Mouse (Mus musculus) intestine, embryonic 16.5 days (tissue): Measurements from ENCODE around the gene Helz. TPM values are rescaled to one million over a fixed set of nuclear protein-coding genes. Genes with fewer than 3 reads are reported as not detected.

Experiments
- ATAC-seq: fragments of 200-750 bp; cut with Nextera tagmentation; 2 replicates; pipeline ENCODE4 v1.8.0; 2017; ENCODE audit warnings: moderate TSS enrichment, moderate library complexity
- H3K27ac ChIP-seq: fragments of 300-500 bp; sonication (generic); 2 replicates; pipeline ENCODE4 v1.5.1; 2014; ENCODE audit warnings: mild to moderate bottlenecking, low read length
- H3K27me3 ChIP-seq: fragments of 300-500 bp; sonication (generic); replicated peaks from 2 replicates; pipeline ENCODE4 v1.6.1; 2014; ENCODE audit warnings: low read length, control low read depth, mixed read lengths; ENCODE audit not compliant: control insufficient read depth, insufficient read depth
- H3K36me3 ChIP-seq: fragments of 300-500 bp; sonication (generic); 2 replicates; pipeline ENCODE4 v1.6.1; 2014; ENCODE audit warnings: low read length, control low read depth; ENCODE audit not compliant: control insufficient read depth, insufficient read depth
- H3K4me1 ChIP-seq: fragments of 300-500 bp; sonication (generic); 2 replicates; pipeline ENCODE4 v1.6.1; 2014; ENCODE audit warnings: low read length, control low read depth, mixed read lengths; ENCODE audit not compliant: control insufficient read depth, insufficient read depth
- H3K4me2 ChIP-seq: fragments of 300-500 bp; sonication (generic); 2 replicates; pipeline ENCODE4 v1.6.1; 2014; ENCODE audit warnings: low read depth, low read length, control low read depth
- H3K4me3 ChIP-seq: fragments of 300-500 bp; sonication (generic); 2 replicates; pipeline ENCODE4 v1.5.1; 2014; ENCODE audit warnings: mild to moderate bottlenecking, low read length
- H3K9ac ChIP-seq: fragments of 300-500 bp; sonication (generic); 2 replicates; pipeline ENCODE4 v1.6.1; 2014; ENCODE audit warnings: low read depth, low read length
- H3K9me3 ChIP-seq: fragments of 300-500 bp; sonication (generic); 2 replicates; pipeline ENCODE4 v1.6.1; 2016; ENCODE audit warnings: low read length, control low read depth; ENCODE audit not compliant: control insufficient read depth
- WGBS: fragments of 180-500 bp; shearing (Covaris S2); extraction: QIAGEN DNeasy Blood & Tissue Kit; methylation state at CpG from one replicate; pipeline ENCODE4 v1.1.7; 2014; 5-methylcytosine and 5-hydroxymethylcytosine counted together
- polyA plus RNA-seq: library from polyadenylated mRNA; unstranded; fragments of >200 nt; fragmentation: Nextera tagmentation; extraction: Ambion mirVana; gene quantifications from 2 replicates; pipeline ENCODE4 v1.2.1, GENCODE M21; 2015

Helz gene
- polyA plus RNA-seq, 1 experiment from 2014 or later, result 12.8 TPM

DNA sequence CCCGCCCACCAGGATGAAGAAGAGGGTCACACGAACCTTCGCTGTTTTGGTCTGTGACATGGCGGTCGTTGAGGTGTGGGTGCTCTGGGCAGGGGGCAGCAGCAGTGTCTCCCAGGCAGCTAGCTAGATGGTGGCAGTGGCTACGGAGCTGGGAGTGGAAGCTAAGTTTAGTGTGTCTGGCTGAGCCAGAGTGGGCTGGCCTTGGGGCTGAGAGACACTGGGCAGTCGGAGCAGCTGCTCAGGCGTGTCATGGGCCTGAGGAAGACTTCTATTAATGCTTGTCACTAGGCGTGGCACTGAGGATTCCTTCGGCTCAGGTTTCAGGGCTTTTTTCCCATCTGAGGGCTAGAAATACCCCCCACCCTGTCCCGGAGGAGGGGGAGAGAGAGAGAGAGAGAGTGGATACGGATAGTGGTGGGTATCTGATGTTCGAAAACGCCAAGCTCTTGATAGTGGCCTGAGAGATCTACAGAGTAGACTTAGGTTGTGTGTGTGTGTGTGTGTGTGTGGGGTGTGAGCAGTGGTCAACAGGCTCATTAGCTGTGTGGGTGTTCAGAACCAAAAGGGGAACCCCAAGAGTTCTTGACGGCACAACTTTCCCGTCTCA, 168.7 kb downstream of the Helz start, which contains the start of gene Cacng1:
Gene Cacng1 (minus strand): TSS at position 191 of the 607 bp plus-strand sequence.
- no peaks in the 10 kb centered on the region for H3K36me3 ChIP-seq
- WGBS, result 79% methylated on average over 16 of the region's 16 CpGs
- H3K4me3 ChIP-seq, result no peak within 1 kb of the TSS
- no peak for ATAC-seq
- no peak within 1 kb of the TSS for H3K27ac ChIP-seq
- no peaks in the 10 kb centered on the region for H3K4me1 ChIP-seq
- no peak within 1 kb of the TSS for H3K9ac ChIP-seq
- no peaks in the 10 kb centered on the region for H3K9me3 ChIP-seq
- no peak within 1 kb of the TSS for H3K4me2 ChIP-seq
- H3K27me3 ChIP-seq, result no peaks in the 10 kb centered on the region

DNA sequence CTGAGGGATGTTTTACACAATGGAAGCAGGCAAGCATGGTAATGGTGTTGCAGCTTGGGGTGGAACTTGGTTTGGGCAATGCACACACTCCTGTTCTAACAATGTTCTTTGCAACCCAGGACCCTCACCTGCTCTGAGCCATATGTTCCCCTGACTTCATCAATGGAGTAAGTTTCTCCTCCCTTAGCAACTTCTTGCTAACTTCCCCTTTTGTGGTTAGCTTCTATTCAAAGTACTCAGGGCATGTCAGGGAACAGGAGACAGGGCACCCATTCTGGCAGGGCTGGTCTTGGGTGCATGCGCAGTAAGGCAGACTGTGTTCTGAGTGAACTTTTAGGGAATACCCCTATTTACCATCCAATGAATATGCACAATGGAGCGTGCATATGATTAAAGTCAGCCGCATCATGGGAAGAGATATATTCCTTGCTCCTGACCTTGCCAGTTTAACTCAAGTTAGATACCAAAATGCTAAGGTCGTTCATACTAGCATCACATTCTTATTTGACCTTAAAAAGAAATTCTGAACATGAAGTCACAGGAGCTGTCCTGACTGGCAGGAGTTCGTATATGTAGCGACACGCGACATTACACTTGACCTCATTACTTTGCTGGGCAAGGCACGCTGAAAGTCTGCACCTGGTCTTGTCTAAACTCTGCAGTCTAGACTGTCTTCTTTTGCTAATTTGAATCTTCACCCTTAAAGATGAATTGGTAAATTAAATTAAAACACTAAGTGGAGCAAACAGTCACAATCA, 172.7 kb downstream of the Helz start:
- Histone ChIP-seq H3K9me3 (no peaks in the 10 kb centered on the region), H3K4me2 (no peak overlapping the region), H3K27ac (no peak overlapping the region), H3K4me3 (no peak overlapping the region), H3K4me1 (no peaks in the 10 kb centered on the region), H3K36me3 (no peaks in the 10 kb centered on the region), H3K27me3 (no peaks in the 10 kb centered on the region), H3K9ac (no peak overlapping the region)
- ATAC-seq, result no peak
- WGBS, result 84% methylated on average over 9 of the region's 9 CpGs

DNA sequence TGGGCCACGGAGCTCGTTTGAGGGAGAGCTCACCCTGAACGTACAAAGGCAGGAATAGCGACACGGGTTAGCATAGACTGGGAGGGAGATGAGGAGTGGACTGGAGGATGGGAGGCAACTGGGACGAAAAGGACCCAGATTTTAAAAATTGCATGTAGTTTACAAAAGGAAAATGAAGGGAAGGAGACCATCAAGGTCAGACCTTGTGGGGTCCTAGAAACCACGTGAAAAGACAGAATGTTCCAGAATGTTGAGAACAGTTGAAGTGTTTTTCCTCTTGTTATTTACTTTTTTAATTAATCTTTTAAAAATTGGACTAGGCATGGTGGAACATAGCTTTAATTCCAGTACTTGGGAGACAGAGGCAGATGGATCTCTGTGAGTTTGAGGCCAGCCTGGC, 173.3 kb downstream of the Helz start:
- Histone ChIP-seq H3K9ac (no peak overlapping the region), H3K27ac (no peak overlapping the region), H3K27me3 (no peaks in the 10 kb centered on the region), H3K36me3 (no peaks in the 10 kb centered on the region), H3K4me2 (no peak overlapping the region), H3K4me3 (no peak overlapping the region), H3K4me1 (no peaks in the 10 kb centered on the region), H3K9me3 (no peaks in the 10 kb centered on the region)
- 82% methylated on average over 7 of the region's 7 CpGs for WGBS
- ATAC-seq, result no peak

DNA sequence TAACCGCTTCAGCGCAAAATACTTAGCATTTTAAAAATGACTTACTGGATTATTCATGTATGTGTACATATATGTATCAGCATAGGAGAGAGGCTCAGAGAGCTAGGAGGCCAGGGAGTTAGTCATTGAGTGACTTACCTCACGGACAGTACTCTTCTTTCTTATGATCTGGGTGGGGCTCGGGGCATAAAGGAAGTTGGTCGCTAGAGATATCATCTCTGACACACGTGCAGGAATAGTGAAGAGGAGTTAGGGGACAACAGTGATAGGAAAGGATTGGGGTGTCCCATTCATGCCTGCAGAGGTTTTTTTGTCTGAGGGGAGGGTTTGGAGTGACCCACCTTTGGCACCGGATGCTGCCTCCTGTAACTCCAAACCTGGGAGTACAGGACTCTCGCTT, 176.9 kb downstream of the Helz start:
- no peaks in the 10 kb centered on the region for H3K9me3 ChIP-seq
- H3K4me3 ChIP-seq, result no peak overlapping the region
- ATAC-seq, result no peak
- no peaks in the 10 kb centered on the region for H3K27me3 ChIP-seq
- WGBS, result 83% methylated on average over 8 of the region's 8 CpGs
- H3K27ac ChIP-seq, result no peak overlapping the region
- no peak overlapping the region for H3K4me2 ChIP-seq
- H3K36me3 ChIP-seq, result no peaks in the 10 kb centered on the region
- H3K4me1 ChIP-seq, result no peaks in the 10 kb centered on the region
- no peak overlapping the region for H3K9ac ChIP-seq

DNA sequence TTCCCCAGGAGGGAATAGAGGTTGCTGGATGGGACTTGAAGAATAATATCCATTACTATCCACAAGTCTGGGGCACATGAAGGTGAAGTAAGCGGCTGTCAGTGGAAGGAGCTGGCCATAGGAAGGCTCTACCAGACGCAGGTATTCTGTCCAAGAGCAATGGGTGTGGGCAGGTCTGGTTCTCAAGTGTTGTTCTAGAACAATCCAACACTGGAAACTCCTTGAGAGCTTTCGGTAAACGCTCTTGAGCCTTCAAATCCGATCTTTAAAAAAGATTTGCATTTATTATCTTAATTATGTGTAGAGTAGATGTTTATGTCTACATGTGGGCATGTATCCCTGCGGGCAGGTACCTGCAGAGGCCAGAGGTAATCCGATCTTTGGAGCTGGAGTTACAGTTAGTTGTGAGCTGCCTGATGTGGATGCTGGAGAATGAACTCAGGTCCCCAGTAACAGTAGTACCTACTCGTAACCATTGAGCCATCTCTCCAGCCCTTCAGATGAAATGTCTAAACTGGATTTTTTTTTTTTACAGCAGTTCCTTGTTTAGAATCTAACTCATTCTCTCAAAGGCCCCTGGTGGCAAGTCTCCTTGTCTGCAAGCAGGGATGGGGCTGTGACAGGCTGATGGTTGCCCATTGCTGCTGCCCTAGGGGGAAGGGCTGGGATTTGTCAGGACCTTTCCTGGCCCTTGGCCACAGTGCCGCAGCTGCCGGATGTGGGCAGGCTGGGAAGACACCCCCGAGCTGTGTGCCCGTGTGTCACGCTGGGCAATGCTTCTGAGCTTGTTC, 180.5 kb downstream of the Helz start:
- Histone ChIP-seq H3K36me3 (no peaks in the 10 kb centered on the region), H3K27me3 (no peaks in the 10 kb centered on the region), H3K9ac (no peak overlapping the region), H3K4me3 (no peak overlapping the region), H3K9me3 (no peaks in the 10 kb centered on the region), H3K4me1 (no peaks in the 10 kb centered on the region), H3K4me2 (no peak overlapping the region), H3K27ac (no peak overlapping the region)
- ATAC-seq, result no peak
- 82% methylated on average over 13 of the region's 13 CpGs for WGBS

DNA sequence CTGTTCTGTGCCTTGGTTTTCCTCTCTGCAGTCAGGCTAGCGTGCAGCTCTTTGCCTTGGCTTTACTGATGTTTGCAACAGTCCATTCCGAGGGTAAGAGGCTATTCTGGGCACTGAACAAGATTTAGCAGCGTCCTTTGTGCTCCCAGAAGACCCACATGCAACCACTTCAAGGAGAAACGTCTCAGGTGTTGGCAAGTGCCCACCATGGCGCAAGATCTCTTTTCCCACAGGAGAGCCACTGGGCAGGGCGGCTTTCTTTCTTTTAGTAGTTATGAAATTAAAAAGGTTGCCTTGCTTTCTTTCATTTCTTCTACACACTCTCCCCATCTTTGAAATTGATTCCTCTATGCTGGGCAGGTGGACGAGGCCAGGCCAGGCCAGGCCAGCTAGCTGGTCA, 181.4 kb downstream of the Helz start:
- WGBS, result 82% methylated on average over 7 of the region's 7 CpGs
- H3K4me2 ChIP-seq, result no peak overlapping the region
- no peak overlapping the region for H3K9ac ChIP-seq
- H3K4me1 ChIP-seq, result no peaks in the 10 kb centered on the region
- no peak overlapping the region for H3K4me3 ChIP-seq
- H3K27ac ChIP-seq, result no peak overlapping the region
- no peaks in the 10 kb centered on the region for H3K27me3 ChIP-seq
- no peaks in the 10 kb centered on the region for H3K36me3 ChIP-seq
- ATAC-seq, result no peak
- H3K9me3 ChIP-seq, result no peaks in the 10 kb centered on the region

DNA sequence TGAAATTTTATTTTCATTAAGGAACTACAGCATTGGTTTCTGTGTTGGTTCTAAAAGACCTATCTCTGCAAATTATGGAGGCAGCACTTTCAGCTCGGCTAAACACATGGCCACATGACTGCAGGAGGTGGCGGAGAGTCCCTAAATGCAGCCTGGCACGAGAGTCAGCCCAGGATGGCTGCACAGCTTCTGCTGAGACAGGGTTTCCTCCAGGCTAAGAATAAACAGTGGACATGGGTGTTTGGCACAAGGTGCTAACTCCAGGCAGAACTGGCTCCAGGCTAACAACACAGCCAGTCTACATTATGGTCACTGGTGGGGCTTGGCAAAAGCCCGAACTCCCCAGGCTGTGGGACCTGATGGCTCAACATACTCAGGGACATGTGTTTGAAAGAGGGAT, 183.2 kb downstream of the Helz start:
- Histone ChIP-seq H3K9ac (no peak overlapping the region), H3K4me3 (no peak overlapping the region), H3K4me1 (no peaks in the 10 kb centered on the region), H3K9me3 (no peaks in the 10 kb centered on the region), H3K36me3 (no peaks in the 10 kb centered on the region), H3K27me3 (no peaks in the 10 kb centered on the region), H3K4me2 (no peak overlapping the region), H3K27ac (no peak overlapping the region)
- 82% methylated on average over 4 of the region's 4 CpGs for WGBS
- no peak for ATAC-seq

DNA sequence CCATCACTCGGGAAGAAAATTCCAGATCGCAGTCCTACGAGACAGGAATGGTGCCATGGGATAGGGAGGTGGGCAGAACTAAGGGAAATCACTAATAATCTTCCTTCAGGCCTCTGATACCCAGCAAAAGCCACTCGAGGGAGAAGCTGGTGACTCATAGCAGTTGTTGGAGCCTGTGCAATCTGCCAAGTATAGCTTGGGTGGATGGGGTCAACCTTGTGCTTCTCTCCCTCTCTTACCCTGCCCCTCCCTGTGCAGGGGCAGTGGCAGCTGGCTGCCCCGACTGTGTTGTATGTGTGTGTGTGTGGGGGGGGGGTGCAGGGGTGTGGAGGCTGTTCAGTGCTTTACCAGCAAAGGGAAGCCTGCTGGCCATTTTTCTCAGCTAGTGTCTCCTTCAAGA, 183.8 kb downstream of the Helz start:
- WGBS, result 69% methylated on average over 5 of the region's 5 CpGs
- no peak overlapping the region for H3K4me3 ChIP-seq
- H3K9ac ChIP-seq, result no peak overlapping the region
- no peaks in the 10 kb centered on the region for H3K36me3 ChIP-seq
- H3K27ac ChIP-seq, result no peak overlapping the region
- no peaks in the 10 kb centered on the region for H3K4me1 ChIP-seq
- H3K9me3 ChIP-seq, result no peaks in the 10 kb centered on the region
- H3K4me2 ChIP-seq, result no peak overlapping the region
- H3K27me3 ChIP-seq, result no peaks in the 10 kb centered on the region
- ATAC-seq, result no peak

DNA sequence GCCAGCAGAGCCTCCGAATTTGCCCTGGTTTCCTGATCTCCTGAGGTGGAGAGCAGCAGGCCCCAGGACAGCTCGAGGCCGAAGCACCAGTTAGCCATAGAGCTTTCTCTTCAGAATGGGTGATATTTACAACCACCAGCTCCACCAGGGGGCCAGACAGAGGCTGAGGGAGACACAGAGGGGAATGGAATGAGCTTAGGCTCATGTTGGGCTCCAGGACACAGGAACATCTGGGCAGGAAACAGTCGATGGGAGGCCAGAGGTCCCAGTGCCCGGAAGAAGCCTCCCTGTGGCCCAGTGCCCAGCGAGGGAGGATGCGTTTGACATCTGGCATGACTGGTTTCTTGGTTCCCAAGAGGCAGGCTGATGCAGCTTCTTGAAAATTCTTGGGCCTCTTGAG, 186.4 kb downstream of the Helz start:
- Histone ChIP-seq H3K9ac (no peak overlapping the region), H3K4me2 (no peak overlapping the region), H3K27me3 (no peaks in the 10 kb centered on the region), H3K4me3 (no peak overlapping the region), H3K36me3 (no peaks in the 10 kb centered on the region), H3K27ac (no peak overlapping the region), H3K4me1 (no peaks in the 10 kb centered on the region), H3K9me3 (no peaks in the 10 kb centered on the region)
- ATAC-seq, result no peak
- WGBS, result 75% methylated on average over 7 of the region's 7 CpGs
